Mouse (Mus musculus): Measurements from ENCODE around the gene Tmem102.

Gene Tmem102

DNA sequence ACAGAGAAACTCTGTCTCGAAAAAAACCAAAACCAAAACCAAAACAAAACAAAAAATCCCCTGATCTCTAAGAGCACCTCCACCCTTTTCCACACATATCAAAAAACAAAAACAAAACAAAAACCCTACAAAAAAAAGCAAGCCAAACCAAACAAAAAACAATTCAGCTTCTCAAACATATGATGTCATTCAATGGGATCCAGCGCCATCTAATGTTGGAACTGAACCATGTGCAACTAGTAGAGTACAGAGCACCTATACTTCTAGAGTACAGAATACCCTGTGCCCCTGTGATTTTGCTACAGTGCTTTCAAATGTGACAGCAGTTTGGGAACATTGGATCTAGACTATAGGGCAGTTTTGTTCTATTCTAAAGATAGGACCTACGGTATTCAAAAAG is 50.7 kb downstream of the Tmem102 start:
- DNase-seq: peak; percentile 26

DNA sequence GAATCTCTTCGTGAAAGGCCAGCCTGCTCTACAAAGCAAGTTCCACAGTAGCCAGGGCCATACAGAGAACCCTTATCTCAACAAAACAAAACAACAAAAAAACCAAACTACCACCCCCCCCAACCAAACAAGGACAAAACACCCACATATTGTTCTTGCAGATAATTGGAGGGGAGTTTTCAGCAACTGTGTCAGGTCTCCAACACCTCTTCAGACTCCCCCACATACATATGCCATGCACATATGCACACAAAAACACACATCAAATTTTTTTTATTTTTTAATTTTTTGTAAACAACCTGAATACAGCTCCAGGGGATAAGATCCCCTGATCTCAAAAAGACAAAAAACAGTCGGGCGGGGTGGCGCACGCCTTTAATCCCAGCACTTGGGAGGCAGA is 51.2 kb downstream of the Tmem102 start:
- DNase-seq: no peak

Data from thymus, postnatal 25 days (tissue).